Mouse (Mus musculus) stomach, embryonic 16.5 days (tissue): ENCODE measurements around the gene Cacna1d. TPM values are rescaled to one million over a fixed set of nuclear protein-coding genes. Genes with fewer than 3 reads are reported as not detected.

Experiments used
- ATAC-seq: fragments of 200-750 bp; cut with Nextera tagmentation; 2 replicates; pipeline ENCODE4 v1.8.0; 2017; ENCODE audit warnings: moderate number of reproducible peaks, moderate TSS enrichment; ENCODE audit not compliant: insufficient read depth, low FRiP score
- H3K27ac ChIP-seq: fragments of 300-500 bp; sonication (generic); 2 replicates; pipeline ENCODE4 v1.5.1; 2014; ENCODE audit warnings: low read length
- H3K27me3 ChIP-seq: fragments of 300-500 bp; sonication (generic); 2 replicates; pipeline ENCODE4 v1.6.1; 2014; ENCODE audit warnings: low read length, control low read depth, mixed read lengths; ENCODE audit not compliant: control insufficient read depth, insufficient read depth
- H3K36me3 ChIP-seq: fragments of 300-500 bp; sonication (generic); 2 replicates; pipeline ENCODE4 v1.6.1; 2014; ENCODE audit warnings: low read length; ENCODE audit not compliant: control insufficient read depth, insufficient read depth
- H3K4me1 ChIP-seq: fragments of 300-500 bp; sonication (generic); 2 replicates; pipeline ENCODE4 v1.6.1; 2014; ENCODE audit warnings: low read length, control low read depth, mixed read lengths; ENCODE audit not compliant: control insufficient read depth, insufficient read depth
- H3K4me2 ChIP-seq: fragments of 300-500 bp; sonication (generic); 2 replicates; pipeline ENCODE4 v1.6.1; 2014; ENCODE audit warnings: low read depth, low read length, mixed read lengths
- H3K4me3 ChIP-seq: fragments of 300-500 bp; sonication (generic); replicated peaks from 2 replicates; pipeline ENCODE4 v1.5.1; 2014; ENCODE audit warnings: mild to moderate bottlenecking, low read length
- H3K9ac ChIP-seq: fragments of 300-500 bp; sonication (generic); 2 replicates; pipeline ENCODE4 v1.6.1; 2014; ENCODE audit warnings: low read length
- H3K9me3 ChIP-seq: fragments of 300-500 bp; sonication (generic); replicated peaks from 2 replicates; pipeline ENCODE4 v1.6.1; 2016; ENCODE audit warnings: low read length, control low read depth; ENCODE audit not compliant: control insufficient read depth
- WGBS: fragments of 180-500 bp; shearing (Covaris S2); extraction: QIAGEN DNeasy Blood & Tissue Kit; methylation state at CpG from one replicate; pipeline ENCODE4 v1.1.7; 2014; 5-methylcytosine and 5-hydroxymethylcytosine counted together
- polyA plus RNA-seq: library from polyadenylated mRNA; unstranded; fragments of >200 nt; fragmentation: Nextera tagmentation; extraction: Ambion mirVana; gene quantifications from 2 replicates; pipeline ENCODE4 v1.2.1, GENCODE M21; 2015

The Cacna1d gene
- polyA plus RNA-seq, 1 experiment from 2014 or later = 4.2 TPM

GRCm38 (mm10) chr14:30190308-30190971 is 300.8 kb downstream of the Cacna1d start:
- Histone ChIP-seq H3K27ac (no peak overlapping the region), H3K36me3 (no peaks in the 10 kb centered on the region), H3K9ac (no peak overlapping the region), H3K27me3 (no peaks in the 10 kb centered on the region), H3K9me3 (no peaks in the 10 kb centered on the region), H3K4me2 (no peak overlapping the region), H3K4me3 (no peak overlapping the region), H3K4me1 (no peaks in the 10 kb centered on the region)
- WGBS = 88% methylated on average over 5 of the region's 5 CpGs
- ATAC-seq = no peak

- no peak overlapping the region for H3K27ac ChIP-seq
- H3K4me3 ChIP-seq = no peak overlapping the region
- H3K4me2 ChIP-seq = no peak overlapping the region
- ATAC-seq = no peak
- no peaks in the 10 kb centered on the region for H3K36me3 ChIP-seq
- 90% methylated on average over 6 of the region's 6 CpGs for WGBS
- H3K4me1 ChIP-seq = no peaks in the 10 kb centered on the region
- no peak overlapping the region for H3K9ac ChIP-seq
- no peaks in the 10 kb centered on the region for H3K9me3 ChIP-seq
- H3K27me3 ChIP-seq = no peaks in the 10 kb centered on the region
These were observed 305.5 kb downstream of the Cacna1d start for GRCm38 (mm10) chr14:30185616-30186274.

GRCm38 (mm10) chr14:30184445-30185152 is 306.7 kb downstream of the Cacna1d start:
- no peak for ATAC-seq

GRCm38 (mm10) chr14:30184013-30184412 is 307.2 kb downstream of the Cacna1d start:
- no peaks in the 10 kb centered on the region for H3K36me3 ChIP-seq
- no peak for ATAC-seq
- H3K9me3 ChIP-seq = no peaks in the 10 kb centered on the region
- 78% methylated on average over 5 of the region's 5 CpGs for WGBS
- H3K9ac ChIP-seq = no peak overlapping the region
- H3K27ac ChIP-seq = no peak overlapping the region
- H3K4me2 ChIP-seq = no peak overlapping the region
- no peaks in the 10 kb centered on the region for H3K4me1 ChIP-seq
- no peaks in the 10 kb centered on the region for H3K27me3 ChIP-seq
- no peak overlapping the region for H3K4me3 ChIP-seq

More at GRCm38 (mm10) chr14:30184445-30185152, 306.7 kb downstream of the Cacna1d start:
- WGBS = 57% methylated on average over 13 of the region's 13 CpGs
- H3K27me3 ChIP-seq = no peaks in the 10 kb centered on the region
- no peak overlapping the region for H3K27ac ChIP-seq
- no peaks in the 10 kb centered on the region for H3K4me1 ChIP-seq
- no peaks in the 10 kb centered on the region for H3K9me3 ChIP-seq
- no peak overlapping the region for H3K4me2 ChIP-seq
- H3K36me3 ChIP-seq = no peaks in the 10 kb centered on the region
- no peak overlapping the region for H3K4me3 ChIP-seq
- H3K9ac ChIP-seq = no peak overlapping the region

- whole genome bisulfite sequencing = 84% methylated on average over 18 of the region's 18 CpGs
- no peak overlapping the region for H3K9ac ChIP-seq
- no peak overlapping the region for H3K4me2 ChIP-seq
- no peaks in the 10 kb centered on the region for H3K27me3 ChIP-seq
- no peak overlapping the region for H3K27ac ChIP-seq
- H3K4me1 ChIP-seq = peaks cover 4% of the 10 kb centered on the region; the same call in 1 of the 2 replicates
- H3K9me3 ChIP-seq = no peaks in the 10 kb centered on the region
- H3K36me3 ChIP-seq = no peaks in the 10 kb centered on the region
- no peak for ATAC-seq
- H3K4me3 ChIP-seq = no peak overlapping the region
These were observed 308.4 kb downstream of the Cacna1d start for GRCm38 (mm10) chr14:30182624-30183524.

GRCm38 (mm10) chr14:30178306-30178705 is 312.9 kb downstream of the Cacna1d start:
- Histone ChIP-seq H3K9ac (no peak overlapping the region), H3K4me2 (no peak overlapping the region), H3K36me3 (no peaks in the 10 kb centered on the region), H3K4me3 (no peak overlapping the region), H3K9me3 (no peaks in the 10 kb centered on the region), H3K27ac (no peak overlapping the region), H3K27me3 (no peaks in the 10 kb centered on the region), H3K4me1 (peaks cover 5% of the 10 kb centered on the region; the same call in 1 of the 2 replicates)
- 81% methylated on average over 4 of the region's 4 CpGs for WGBS
- peak; percentile 37 for ATAC-seq

- H3K36me3 ChIP-seq = no peaks in the 10 kb centered on the region
- 16% methylated on average over 5 of the region's 5 CpGs for whole genome bisulfite sequencing
- H3K4me2 ChIP-seq = no peak overlapping the region
- H3K27me3 ChIP-seq = no peaks in the 10 kb centered on the region
- H3K4me1 ChIP-seq = peaks cover 5% of the 10 kb centered on the region; the same call in 1 of the 2 replicates
- H3K9me3 ChIP-seq = no peaks in the 10 kb centered on the region
- ATAC-seq = peak; percentile 69
- H3K9ac ChIP-seq = no peak overlapping the region
- H3K27ac ChIP-seq = no peak overlapping the region
- no peak overlapping the region for H3K4me3 ChIP-seq
These were observed 313.4 kb downstream of the Cacna1d start for GRCm38 (mm10) chr14:30177850-30178249.

GRCm38 (mm10) chr14:30175362-30175761 is 315.9 kb downstream of the Cacna1d start:
- no peak overlapping the region for H3K4me3 ChIP-seq
- ATAC-seq = no peak
- H3K27me3 ChIP-seq = no peaks in the 10 kb centered on the region
- 70% methylated on average over 3 of the region's 3 CpGs for WGBS
- no peak overlapping the region for H3K27ac ChIP-seq
- H3K9me3 ChIP-seq = no peaks in the 10 kb centered on the region
- H3K36me3 ChIP-seq = no peaks in the 10 kb centered on the region
- no peak overlapping the region for H3K4me2 ChIP-seq
- H3K9ac ChIP-seq = no peak overlapping the region
- peaks cover 5% of the 10 kb centered on the region; the same call in 1 of the 2 replicates for H3K4me1 ChIP-seq
